Mouse (Mus musculus): ENCODE data around the gene Ptchd4.

DNA sequence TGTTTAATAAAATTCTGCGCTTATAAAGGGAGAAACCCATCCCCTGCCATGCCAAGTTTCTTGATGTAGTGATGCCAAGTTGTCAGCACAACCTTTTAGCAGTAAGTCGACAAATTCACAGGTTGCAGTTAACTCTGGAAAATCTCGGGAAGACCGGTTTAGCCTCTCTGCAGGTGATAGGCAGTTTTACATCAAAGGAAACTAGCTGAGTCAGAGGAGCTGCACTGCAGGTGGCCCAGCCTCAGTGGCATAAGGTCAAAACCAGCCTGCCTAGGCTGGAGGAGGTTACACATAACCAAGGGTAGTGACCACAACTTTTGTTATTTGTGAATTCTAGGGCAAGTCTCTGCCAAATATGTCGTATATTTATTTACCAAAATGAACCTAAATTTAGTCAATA lies 24.0 kb upstream of the Ptchd4 start:
- TF ChIP-seq POLR2A (IDR thresholded peaks at IDR 0.05; ENCODE audit: control insufficient read depth, extremely low read depth, insufficient read depth, low read length, poor library complexity) (no peak), CTCF (IDR thresholded peaks at IDR 0.05; ENCODE audit: borderline replicate concordance, control insufficient read depth, extremely low read depth, insufficient read depth, low read length, poor library complexity) (no peak)
